Mouse (Mus musculus): ENCODE results near the gene Taf1c.
A peak's percentile ranks its signal among the peaks of the same experiment; 100 is the strongest.

Taf1c gene

GRCm38 (mm10) chr8:119604996-119605395, at the start of gene Taf1c:
Taf1c (minus strand) TSS chr8:119605222.
- DNase-seq (ENCODE audit: low spot score in 2 of 2): peak; percentile 84 to 89

- no peak for DNase-seq (ENCODE audit: low spot score in 2 of 2)
Observed at GRCm38 (mm10) chr8:119651324-119651723, 46.3 kb upstream of the Taf1c start.

GRCm38 (mm10) chr8:119646846-119647245, 41.8 kb upstream of the Taf1c start:
- no peak for DNase-seq (ENCODE audit: low spot score in 2 of 2)

GRCm38 (mm10) chr8:119646197-119646596, 41.2 kb upstream of the Taf1c start:
- DNase-seq (ENCODE audit: low spot score in 2 of 2): no peak

- no peak for DNase-seq (ENCODE audit: low spot score in 2 of 2)
Observed at GRCm38 (mm10) chr8:119644981-119645597, 40.1 kb upstream of the Taf1c start.

- no peak for DNase-seq (ENCODE audit: low spot score in 2 of 2)
Observed at GRCm38 (mm10) chr8:119644429-119644960, 39.5 kb upstream of the Taf1c start.

- no peak for DNase-seq (ENCODE audit: low spot score in 2 of 2)
Observed at GRCm38 (mm10) chr8:119642960-119643359, 37.9 kb upstream of the Taf1c start.

GRCm38 (mm10) chr8:119641058-119641457, 36.0 kb upstream of the Taf1c start:
- no peak for DNase-seq (ENCODE audit: low spot score in 2 of 2)

- no peak for DNase-seq (ENCODE audit: low spot score in 2 of 2)
Observed at GRCm38 (mm10) chr8:119639798-119640197, 34.8 kb upstream of the Taf1c start.

GRCm38 (mm10) chr8:119638261-119638660, 33.2 kb upstream of the Taf1c start:
- DNase-seq (ENCODE audit: low spot score in 2 of 2): no peak

GRCm38 (mm10) chr8:119637381-119637780, 32.4 kb upstream of the Taf1c start:
- DNase-seq (ENCODE audit: low spot score in 2 of 2): no peak

- no peak for DNase-seq (ENCODE audit: low spot score in 2 of 2)
Observed at GRCm38 (mm10) chr8:119636766-119637165, 31.7 kb upstream of the Taf1c start.

GRCm38 (mm10) chr8:119635958-119636357, 30.9 kb upstream of the Taf1c start:
- no peak for DNase-seq (ENCODE audit: low spot score in 2 of 2)

- no peak for DNase-seq (ENCODE audit: low spot score in 2 of 2)
Observed at GRCm38 (mm10) chr8:119635378-119635777, 30.4 kb upstream of the Taf1c start, which contains the start of gene Kcng4. Kcng4 (minus strand) TSS chr8:119635680.

GRCm38 (mm10) chr8:119634616-119635336, 29.8 kb upstream of the Taf1c start:
- DNase-seq (ENCODE audit: low spot score in 2 of 2): peak in 1 of 2 experiments; percentile 9

GRCm38 (mm10) chr8:119632909-119633308, 27.9 kb upstream of the Taf1c start:
- no peak for DNase-seq (ENCODE audit: low spot score in 2 of 2)

- no peak for DNase-seq (ENCODE audit: low spot score in 2 of 2)
Observed at GRCm38 (mm10) chr8:119632246-119632645, 27.2 kb upstream of the Taf1c start.

- no peak for DNase-seq (ENCODE audit: low spot score in 2 of 2)
Observed at GRCm38 (mm10) chr8:119630841-119631240, 25.8 kb upstream of the Taf1c start.

- no peak for DNase-seq (ENCODE audit: low spot score in 2 of 2)
Observed at GRCm38 (mm10) chr8:119627613-119628359, 22.8 kb upstream of the Taf1c start.

GRCm38 (mm10) chr8:119627199-119627598, 22.2 kb upstream of the Taf1c start:
- no peak for DNase-seq (ENCODE audit: low spot score in 2 of 2)

- DNase-seq (ENCODE audit: low spot score in 2 of 2): no peak
Observed at GRCm38 (mm10) chr8:119625788-119626187, 20.8 kb upstream of the Taf1c start.

- DNase-seq (ENCODE audit: low spot score in 2 of 2): no peak
Observed at GRCm38 (mm10) chr8:119624916-119625315, 19.9 kb upstream of the Taf1c start.
